In the genomic region with DNA sequence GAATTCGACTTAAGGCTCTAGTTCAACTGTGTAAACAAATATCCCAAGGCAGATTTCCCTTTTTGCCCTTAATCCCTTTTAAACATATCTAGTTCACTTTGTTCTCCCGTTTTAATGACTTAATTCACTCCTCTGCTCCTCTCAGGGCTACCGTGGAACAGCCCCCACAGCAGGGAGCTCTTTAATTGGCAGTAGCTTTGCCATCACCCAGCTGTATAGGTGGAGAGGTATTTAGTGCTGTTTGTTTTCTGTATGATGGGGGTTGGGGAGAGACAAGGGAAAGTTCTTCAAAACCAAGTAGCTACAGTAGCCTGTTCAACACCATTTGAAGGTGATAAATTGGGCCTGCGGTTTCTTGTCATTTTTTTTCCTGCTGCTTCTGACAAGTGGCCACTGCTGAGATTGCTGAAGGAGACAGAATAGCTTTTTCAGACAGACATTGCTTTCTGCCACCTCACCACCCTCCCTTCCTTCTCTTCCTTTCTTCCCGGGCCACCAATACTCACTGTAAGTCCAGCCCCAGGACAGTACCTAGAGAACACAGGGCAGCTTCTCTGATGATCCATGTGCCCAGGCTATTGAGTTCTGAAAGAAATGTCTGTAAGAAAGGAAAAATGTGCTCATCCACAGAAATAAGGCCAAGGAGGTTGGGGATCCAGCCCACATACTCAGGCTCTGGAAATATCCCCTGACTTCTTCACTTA, we compare ENCODE assay signal across 14 mouse cellular contexts.
DNase-seq lines count a peak whose midpoint lies in the region; ATAC-seq lines count a peak whose summit lies in the region.
"Had no signal": no experiment of that assay in that cellular context is flagged by ENCODE, and none has a peak within 500 bp of the region (broad histone marks: within the 10 kb centered on the region; RNA-seq: fewer than 3 reads in every experiment).

No protein-coding gene starts in this region.

- 5% methylated on average over 5 of the region's 5 CpGs for WGBS in forebrain, embryonic 13.5 days
- 23% methylated on average over 5 of the region's 5 CpGs for WGBS in limb, embryonic 10.5 days

- peaks cover 8% of the 10 kb centered on the region for H3K4me1 ChIP-seq in forebrain, embryonic 13.5 days
- H3K4me1 ChIP-seq in limb, embryonic 10.5 days = peaks cover 32% of the 10 kb centered on the region
- H3K4me1 ChIP-seq: heart, embryonic 12.5 days had no signal

- H3K9ac ChIP-seq in forebrain, embryonic 13.5 days = no peak overlapping the region
- H3K9ac ChIP-seq: heart, embryonic 12.5 days; lung, embryonic 14.5 days had no signal

- no peaks in the 10 kb centered on the region for H3K9me3 ChIP-seq in forebrain, embryonic 13.5 days (replicated peaks)
- no peaks in the 10 kb centered on the region for H3K9me3 ChIP-seq in limb, embryonic 10.5 days (replicated peaks)

- no peaks in the 10 kb centered on the region for H3K36me3 ChIP-seq in forebrain, embryonic 13.5 days (ENCODE audit: poor library complexity, severe bottlenecking)
- H3K36me3 ChIP-seq in limb, embryonic 10.5 days = no peaks in the 10 kb centered on the region
- H3K36me3 ChIP-seq: heart, embryonic 12.5 days had no signal

- no peak overlapping the region for H3K27ac ChIP-seq in forebrain, embryonic 13.5 days
- no peak overlapping the region for H3K27ac ChIP-seq in limb, embryonic 10.5 days
- H3K27ac ChIP-seq: left cerebral cortex, adult 2 months had no signal

- H3K4me2 ChIP-seq in forebrain, embryonic 13.5 days = no peak overlapping the region
- H3K4me2 ChIP-seq: heart, embryonic 12.5 days; lung, embryonic 14.5 days had no signal

- H3K4me3 ChIP-seq in forebrain, embryonic 13.5 days = no peak overlapping the region
- no peak overlapping the region for H3K4me3 ChIP-seq in limb, embryonic 10.5 days
- H3K4me3 ChIP-seq: heart, embryonic 12.5 days; left cerebral cortex, adult 2 months had no signal

- DNase-seq in frontal cortex, adult 2 months (ENCODE audit: extremely low spot score in 1 of 2, low spot score in 1 of 2) = no peak
- peak; percentile 8 for DNase-seq in Muller cell, postnatal 12 days (ENCODE audit: inconsistent ontology term)
- DNase-seq in limb, embryonic 10.5 days (ENCODE audit: low spot score) = peak; percentile 31
- DNase-seq in urinary bladder, postnatal 36 days (ENCODE audit: low spot score in 2 of 2) = no peak
- no peak for DNase-seq in layer of hippocampus, adult 9-10 months (ENCODE audit: low spot score)
- DNase-seq: adrenal gland, postnatal 10 days; cerebellum, postnatal 25 days; kidney, adult 2 months; lung, embryonic 14.5 days; thymus, postnatal 36 days had no signal

- peak; percentile 17; the same call in 1 of the 2 replicates for ATAC-seq in frontal cortex, adult (ENCODE audit: low TSS enrichment)
- peak; percentile 83 for ATAC-seq in forebrain, embryonic 13.5 days

- no peaks in the 10 kb centered on the region for H3K27me3 ChIP-seq in forebrain, embryonic 13.5 days
- H3K27me3 ChIP-seq in limb, embryonic 10.5 days (ENCODE audit: low read depth, poor library complexity, severe bottlenecking) = no peaks in the 10 kb centered on the region
- H3K27me3 ChIP-seq: heart, embryonic 12.5 days had no signal

Comparison
In these comparisons a context has a peak if more than half of its experiments do, and no peak if none do; other contexts are left out.
1. DNase-seq: peak in Muller cell, postnatal 12 days (single experiment) and limb, embryonic 10.5 days (single experiment); none in frontal cortex, adult 2 months (0 of 2), urinary bladder, postnatal 36 days (0 of 2) and layer of hippocampus, adult 9-10 months (single experiment).